Mouse (Mus musculus) myocyte (in vitro differentiated cells): Measurements from ENCODE around the gene Sap30bp.

Experiments used
- CEBPB ChIP-seq: IDR thresholded peaks from 2 replicates; pipeline ENCODE4 v1.6.1; 2011; ENCODE audit warnings: mild to moderate bottlenecking, moderate library complexity; ENCODE audit not compliant: poor library complexity, insufficient read depth, severe bottlenecking
- MAX ChIP-seq: IDR thresholded peaks from one replicate; pipeline ENCODE4 v1.6.1; 2011; ENCODE audit warnings: low read depth, mild to moderate bottlenecking, control low read depth
- MYOD1 ChIP-seq, 3 experiments: IDR thresholded peaks; one replicate each; pipeline ENCODE4 v1.6.1; 2011; ENCODE audit warnings: control low read depth in 2 of 3, low read depth in 2 of 3, mild to moderate bottlenecking in 2 of 3, moderate library complexity in 1 of 3; ENCODE audit not compliant: insufficient read length in 2 of 3, control insufficient read depth in 1 of 3
- POLR2A ChIP-seq: IDR thresholded peaks from one replicate; pipeline ENCODE4 v1.6.1; 2011; ENCODE audit warnings: low read depth, mild to moderate bottlenecking, control low read depth, moderate library complexity; ENCODE audit not compliant: insufficient read length
- USF1 ChIP-seq: IDR thresholded peaks from one replicate; pipeline ENCODE4 v1.6.1; 2011; ENCODE audit warnings: low read depth, mild to moderate bottlenecking, control low read depth, moderate library complexity

DNA sequence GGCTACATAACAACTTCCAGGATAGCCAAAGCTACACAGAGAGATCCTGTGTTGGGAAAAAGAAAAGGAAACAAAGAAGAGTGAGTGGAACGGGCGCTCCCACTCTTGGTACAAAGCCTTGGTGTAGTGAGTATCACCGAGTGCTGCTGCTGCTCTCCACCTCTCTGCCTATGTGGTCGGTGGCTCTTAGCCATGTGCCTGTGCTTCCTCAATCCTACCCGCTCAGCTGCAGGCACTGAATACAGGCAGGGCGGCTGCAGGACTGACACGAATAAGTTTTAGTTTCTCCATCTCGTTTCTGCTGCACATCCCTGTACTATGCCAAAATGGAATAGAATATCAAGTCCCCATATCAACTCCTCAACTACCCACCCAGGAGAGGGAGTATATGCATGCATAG, 4.1 kb upstream of the Sap30bp start:
- no peak for TF ChIP-seq POLR2A
- TF ChIP-seq MAX = no peak
- TF ChIP-seq USF1 = no peak
- no peak for TF ChIP-seq CEBPB
- no peak for TF ChIP-seq MYOD1 (IDR thresholded peaks at IDR 0.05; ENCODE audit: control insufficient read depth in 1 of 3, insufficient read length in 2 of 3, low read depth in 2 of 3)
